22 mouse cellular contexts compared by ENCODE assay signal in genomic region chr2:138641335-138641734, GRCm38 (mm10).
DNase-seq lines count a peak whose midpoint lies in the region; ATAC-seq and TF ChIP-seq lines count a peak whose summit lies in the region.
"Had no signal": no experiment of that assay in that cellular context is flagged by ENCODE, and none has a peak within 500 bp of the region (broad histone marks: within the 10 kb centered on the region; RNA-seq: fewer than 3 reads in every experiment).

No protein-coding gene starts in this region.

- H3K27ac ChIP-seq in forebrain, embryonic 12.5 days: no peak overlapping the region
- H3K27ac ChIP-seq in forebrain, embryonic 10.5 days: no peak overlapping the region
- H3K27ac ChIP-seq in hindbrain, embryonic 12.5 days: no peak overlapping the region
- H3K27ac ChIP-seq in hindbrain, embryonic 16.5 days (ENCODE audit: low read depth, low read length): no peak overlapping the region
- H3K27ac ChIP-seq in midbrain, embryonic 13.5 days: no peak overlapping the region
- H3K27ac ChIP-seq in midbrain, postnatal 0 days (ENCODE audit: low read depth, low read length): no peak overlapping the region
- H3K27ac ChIP-seq in midbrain, embryonic 15.5 days: no peak overlapping the region
- H3K27ac ChIP-seq: heart, adult 2 months; heart, embryonic 10.5 days; heart, embryonic 13.5 days; hindbrain, embryonic 15.5 days had no signal

- H3K27me3 ChIP-seq in forebrain, embryonic 12.5 days: no peaks in the 10 kb centered on the region
- no peaks in the 10 kb centered on the region for H3K27me3 ChIP-seq in forebrain, embryonic 10.5 days (ENCODE audit: poor library complexity, severe bottlenecking)
- H3K27me3 ChIP-seq in hindbrain, embryonic 12.5 days: no peaks in the 10 kb centered on the region
- no peaks in the 10 kb centered on the region for H3K27me3 ChIP-seq in hindbrain, embryonic 16.5 days (replicated peaks; ENCODE audit: control insufficient read depth, insufficient read depth, low read length)
- H3K27me3 ChIP-seq in midbrain, embryonic 13.5 days: no peaks in the 10 kb centered on the region
- H3K27me3 ChIP-seq in midbrain, postnatal 0 days (ENCODE audit: insufficient read depth, low read length): no peaks in the 10 kb centered on the region
- H3K27me3 ChIP-seq in midbrain, embryonic 15.5 days (replicated peaks): no peaks in the 10 kb centered on the region
- H3K27me3 ChIP-seq: heart, embryonic 13.5 days; hindbrain, embryonic 15.5 days had no signal

- no peak for TF ChIP-seq CTCF in midbrain, postnatal 0 days (IDR thresholded peaks at IDR 0.05)

- H3K4me2 ChIP-seq in forebrain, embryonic 12.5 days: no peak overlapping the region
- no peak overlapping the region for H3K4me2 ChIP-seq in hindbrain, embryonic 12.5 days (replicated peaks)
- no peak overlapping the region for H3K4me2 ChIP-seq in hindbrain, embryonic 16.5 days (ENCODE audit: low read length)
- H3K4me2 ChIP-seq in midbrain, embryonic 13.5 days (replicated peaks): no peak overlapping the region
- H3K4me2 ChIP-seq in midbrain, postnatal 0 days (ENCODE audit: low read depth, low read length, poor library complexity, severe bottlenecking): no peak overlapping the region
- no peak overlapping the region for H3K4me2 ChIP-seq in midbrain, embryonic 15.5 days
- H3K4me2 ChIP-seq: heart, embryonic 13.5 days; hindbrain, embryonic 15.5 days had no signal

- no peaks in the 10 kb centered on the region for H3K9me3 ChIP-seq in forebrain, embryonic 12.5 days
- no peaks in the 10 kb centered on the region for H3K9me3 ChIP-seq in forebrain, embryonic 10.5 days
- H3K9me3 ChIP-seq in hindbrain, embryonic 12.5 days (replicated peaks): no peaks in the 10 kb centered on the region
- H3K9me3 ChIP-seq in hindbrain, embryonic 16.5 days (ENCODE audit: control insufficient read depth, low read length): no peaks in the 10 kb centered on the region
- no peaks in the 10 kb centered on the region for H3K9me3 ChIP-seq in midbrain, embryonic 13.5 days
- H3K9me3 ChIP-seq in midbrain, postnatal 0 days (ENCODE audit: low read length): no peaks in the 10 kb centered on the region
- H3K9me3 ChIP-seq in midbrain, embryonic 15.5 days: no peaks in the 10 kb centered on the region
- H3K9me3 ChIP-seq: heart, embryonic 10.5 days; heart, embryonic 13.5 days; hindbrain, embryonic 15.5 days had no signal

- WGBS in forebrain, embryonic 12.5 days: 50% methylated on average over 1 of the region's 1 CpGs
- 87% methylated on average over 1 of the region's 1 CpGs for WGBS in forebrain, embryonic 10.5 days
- 72% methylated on average over 1 of the region's 1 CpGs for WGBS in hindbrain, embryonic 12.5 days
- WGBS in hindbrain, embryonic 16.5 days: 72% methylated on average over 1 of the region's 1 CpGs
- 36% methylated on average over 1 of the region's 1 CpGs for WGBS in midbrain, embryonic 13.5 days
- 36% methylated on average over 1 of the region's 1 CpGs for WGBS in midbrain, postnatal 0 days
- WGBS in midbrain, embryonic 15.5 days: 20% methylated on average over 1 of the region's 1 CpGs

- no peak overlapping the region for H3K9ac ChIP-seq in forebrain, embryonic 12.5 days
- no peak overlapping the region for H3K9ac ChIP-seq in hindbrain, embryonic 12.5 days
- H3K9ac ChIP-seq in hindbrain, embryonic 16.5 days (ENCODE audit: low read depth, low read length): no peak overlapping the region
- H3K9ac ChIP-seq in midbrain, embryonic 13.5 days (replicated peaks): no peak overlapping the region
- H3K9ac ChIP-seq in midbrain, postnatal 0 days (replicated peaks; ENCODE audit: low read length, poor library complexity, severe bottlenecking): no peak overlapping the region
- no peak overlapping the region for H3K9ac ChIP-seq in midbrain, embryonic 15.5 days
- H3K9ac ChIP-seq: heart, embryonic 13.5 days; hindbrain, embryonic 15.5 days had no signal

- 0 out of 2 replicates have a peak, but pooled peaks cover 3% of the 10 kb centered on the region for H3K4me1 ChIP-seq in forebrain, embryonic 12.5 days
- H3K4me1 ChIP-seq in forebrain, embryonic 10.5 days: no peaks in the 10 kb centered on the region
- no peaks in the 10 kb centered on the region for H3K4me1 ChIP-seq in hindbrain, embryonic 12.5 days
- no peaks in the 10 kb centered on the region for H3K4me1 ChIP-seq in hindbrain, embryonic 16.5 days (ENCODE audit: control insufficient read depth, insufficient read depth, low read depth, low read length)
- H3K4me1 ChIP-seq in midbrain, embryonic 13.5 days (replicated peaks): 0 out of 2 replicates have a peak, but pooled peaks cover 9% of the 10 kb centered on the region
- no peaks in the 10 kb centered on the region for H3K4me1 ChIP-seq in midbrain, postnatal 0 days (ENCODE audit: insufficient read depth, low read length)
- H3K4me1 ChIP-seq in midbrain, embryonic 15.5 days: peaks cover 5% of the 10 kb centered on the region; the same call in 1 of the 2 replicates
- H3K4me1 ChIP-seq: heart, embryonic 10.5 days; heart, embryonic 13.5 days; hindbrain, embryonic 15.5 days had no signal

- peak; percentile 65 for ATAC-seq in forebrain, embryonic 12.5 days (ENCODE audit: low FRiP score)
- 0 out of 2 replicates have a peak, but pooled peaks have one; percentile 38 for ATAC-seq in hindbrain, embryonic 12.5 days (ENCODE audit: low FRiP score)
- no peak for ATAC-seq in hindbrain, embryonic 16.5 days
- ATAC-seq in midbrain, embryonic 13.5 days: peak; percentile 48; the same call in 1 of the 2 replicates
- ATAC-seq in midbrain, postnatal 0 days (ENCODE audit: low FRiP score): no peak
- ATAC-seq in midbrain, embryonic 15.5 days (replicated peaks): 0 out of 2 replicates have a peak, but pooled peaks have one; percentile 33
- ATAC-seq: activated CD4-positive, CD25-positive, alpha-beta regulatory T cell, adult 4 months had no signal

- H3K36me3 ChIP-seq in forebrain, embryonic 12.5 days (replicated peaks): no peaks in the 10 kb centered on the region
- H3K36me3 ChIP-seq in forebrain, embryonic 10.5 days (replicated peaks): no peaks in the 10 kb centered on the region
- H3K36me3 ChIP-seq in hindbrain, embryonic 12.5 days: no peaks in the 10 kb centered on the region
- no peaks in the 10 kb centered on the region for H3K36me3 ChIP-seq in hindbrain, embryonic 16.5 days (ENCODE audit: control insufficient read depth, insufficient read depth, low read length)
- no peaks in the 10 kb centered on the region for H3K36me3 ChIP-seq in midbrain, embryonic 13.5 days
- no peaks in the 10 kb centered on the region for H3K36me3 ChIP-seq in midbrain, postnatal 0 days (ENCODE audit: insufficient read depth, low read length)
- no peaks in the 10 kb centered on the region for H3K36me3 ChIP-seq in midbrain, embryonic 15.5 days (replicated peaks)
- H3K36me3 ChIP-seq: heart, embryonic 10.5 days; heart, embryonic 13.5 days; hindbrain, embryonic 15.5 days had no signal

- H3K4me3 ChIP-seq in forebrain, embryonic 12.5 days (replicated peaks): no peak overlapping the region
- H3K4me3 ChIP-seq in forebrain, embryonic 10.5 days: no peak overlapping the region
- no peak overlapping the region for H3K4me3 ChIP-seq in hindbrain, embryonic 12.5 days
- no peak overlapping the region for H3K4me3 ChIP-seq in hindbrain, embryonic 16.5 days (ENCODE audit: low read length)
- H3K4me3 ChIP-seq in midbrain, embryonic 13.5 days (replicated peaks): no peak overlapping the region
- no peak overlapping the region for H3K4me3 ChIP-seq in midbrain, postnatal 0 days (ENCODE audit: low read depth, low read length)
- no peak overlapping the region for H3K4me3 ChIP-seq in midbrain, embryonic 15.5 days
- H3K4me3 ChIP-seq: heart, adult 2 months; heart, embryonic 10.5 days; heart, embryonic 13.5 days; hindbrain, embryonic 15.5 days had no signal

- DNase-seq in forebrain, embryonic 10.5 days (ENCODE audit: extremely low spot score, low spot score): no peak
- no peak for DNase-seq in midbrain, postnatal 0 days (ENCODE audit: low spot score)
- DNase-seq in kidney, postnatal 4 days: no peak
- DNase-seq: adrenal gland, adult 8-10 months; adrenal gland, postnatal 25 days; cerebellum, adult 18-20 months; cerebellum, adult 9-10 months; cerebellum, postnatal 14 days; gastrocnemius, postnatal 10 days; gastrocnemius, postnatal 36 days; heart, adult 2 months; heart, postnatal 14 days; heart, postnatal 4 days had no signal

Comparison
In these comparisons a context has a peak if more than half of its experiments do, and no peak if none do; other contexts are left out.
1. ATAC-seq: peak in forebrain, embryonic 12.5 days (single experiment), hindbrain, embryonic 12.5 days (single experiment), midbrain, embryonic 13.5 days (single experiment) and midbrain, embryonic 15.5 days (single experiment); none in hindbrain, embryonic 16.5 days (single experiment) and midbrain, postnatal 0 days (single experiment).